ENCODE assay signal across 27 mouse cellular contexts in genomic region chr1:40624954-40625353, GRCm38 (mm10). TPM values are rescaled to one million over a fixed set of nuclear protein-coding genes. Genes with fewer than 3 reads are reported as not detected.
DNase-seq lines count a peak whose midpoint lies in the region; ATAC-seq lines count a peak whose summit lies in the region.
"Had no signal": no experiment of that assay in that cellular context is flagged by ENCODE, and none has a peak within 500 bp of the region (broad histone marks: within the 10 kb centered on the region; RNA-seq: fewer than 3 reads in every experiment).

No protein-coding gene starts in this region.

- no peak overlapping the region for H3K4me3 ChIP-seq in kidney, embryonic 15.5 days (replicated peaks)
- H3K4me3 ChIP-seq: embryonic facial prominence, embryonic 10.5 days; embryonic facial prominence, embryonic 12.5 days; forebrain, embryonic 13.5 days; forebrain, embryonic 15.5 days had no signal

- no peak overlapping the region for H3K4me2 ChIP-seq in kidney, embryonic 15.5 days
- H3K4me2 ChIP-seq: embryonic facial prominence, embryonic 12.5 days; forebrain, embryonic 13.5 days; forebrain, embryonic 15.5 days had no signal

- H3K27ac ChIP-seq in kidney, embryonic 15.5 days: no peak overlapping the region
- H3K27ac ChIP-seq: embryonic facial prominence, embryonic 10.5 days; embryonic facial prominence, embryonic 12.5 days; forebrain, embryonic 13.5 days; forebrain, embryonic 15.5 days had no signal

- ATAC-seq in kidney, embryonic 15.5 days (replicated peaks; ENCODE audit: low FRiP score): peak; percentile 82
- ATAC-seq: activated CD4-positive, CD25-positive, alpha-beta regulatory T cell, adult 4 months; CD4-positive, CD25-positive, alpha-beta regulatory T cell, adult 4 months; forebrain, embryonic 13.5 days; forebrain, embryonic 15.5 days; forebrain, postnatal 0 days; Patski had no signal

- peak; percentile 11 for DNase-seq in embryo, embryonic 10 days (ENCODE audit: low spot score)
- no peak for DNase-seq in embryo, embryonic 9.5 days (ENCODE audit: extremely low spot score)
- DNase-seq in heart, adult 11 months: peak; percentile 14
- DNase-seq in heart, postnatal 25 days (ENCODE audit: low spot score): no peak
- DNase-seq in kidney, adult 9 months: no peak
- DNase-seq: adrenal gland, adult 8-10 months; adrenal gland, postnatal 14 days; adrenal gland, postnatal 36 days; B cell, adult 2 months; cerebellum, adult 11-12 months; cerebellum, adult 2 months; cerebellum, adult 9-10 months; cerebellum, postnatal 10 days; cerebellum, postnatal 25 days; forebrain, postnatal 0 days had no signal

- H3K9ac ChIP-seq in kidney, embryonic 15.5 days: no peak overlapping the region
- H3K9ac ChIP-seq: embryonic facial prominence, embryonic 12.5 days; forebrain, embryonic 13.5 days; forebrain, embryonic 15.5 days; forebrain, postnatal 0 days had no signal

- 32% methylated on average over 3 of the region's 3 CpGs for WGBS in kidney, embryonic 15.5 days

- H3K27me3 ChIP-seq in kidney, embryonic 15.5 days: no peaks in the 10 kb centered on the region
- H3K27me3 ChIP-seq: CH12.LX; embryonic facial prominence, embryonic 12.5 days; forebrain, embryonic 13.5 days; forebrain, embryonic 15.5 days had no signal

- H3K4me1 ChIP-seq in kidney, embryonic 15.5 days: 0 out of 2 replicates have a peak, but pooled peaks cover 4% of the 10 kb centered on the region
- H3K4me1 ChIP-seq: embryonic facial prominence, embryonic 10.5 days; embryonic facial prominence, embryonic 12.5 days; forebrain, embryonic 13.5 days; forebrain, embryonic 15.5 days had no signal

- no peaks in the 10 kb centered on the region for H3K9me3 ChIP-seq in kidney, embryonic 15.5 days (replicated peaks)
- H3K9me3 ChIP-seq: embryonic facial prominence, embryonic 10.5 days; embryonic facial prominence, embryonic 12.5 days; forebrain, embryonic 13.5 days; forebrain, embryonic 15.5 days; G1E had no signal

- no peaks in the 10 kb centered on the region for H3K36me3 ChIP-seq in kidney, embryonic 15.5 days
- H3K36me3 ChIP-seq: embryonic facial prominence, embryonic 10.5 days; embryonic facial prominence, embryonic 12.5 days; forebrain, embryonic 15.5 days; G1E had no signal

- intact Hi-C loops in heart, postnatal 25 days (cut with DNase I): no loop called here

RNA-seq across cellular contexts. Expression of gene Slc9a4, which starts 45.1 kb away (rescaled TPM):
- not detected for total RNA-seq in heart, postnatal 25 days (2021)
- polyA plus RNA-seq in kidney, embryonic 15.5 days (2015; fragmentation: Nextera tagmentation; extraction: Ambion mirVana): 0.35 and 0.38 TPM in 2 replicates
- total RNA-seq: adrenal gland, adult 18-20 months; adrenal gland, adult 8-10 months; adrenal gland, postnatal 14 days; adrenal gland, postnatal 36 days; G1E had no signal
- polyA plus RNA-seq: activated CD4-positive, CD25-positive, alpha-beta regulatory T cell, adult 4 months; CD4-positive, CD25-positive, alpha-beta regulatory T cell, adult 4 months; embryonic facial prominence, embryonic 10.5 days; embryonic facial prominence, embryonic 12.5 days; forebrain, embryonic 11.5 days; forebrain, embryonic 13.5 days; forebrain, embryonic 15.5 days; G1E; Patski had no signal

RNA-seq across cellular contexts. Expression of gene Slc9a2, which starts 55.4 kb away (rescaled TPM):
- total RNA-seq in heart, postnatal 25 days (2021): 1 to 10 TPM; 1.0 to 1.2 TPM
- polyA plus RNA-seq in kidney, embryonic 15.5 days (2015; fragmentation: Nextera tagmentation; extraction: Ambion mirVana): 1.7 and 2.0 TPM in 2 replicates
- total RNA-seq: adrenal gland, postnatal 14 days; CH12.LX had no signal
- polyA plus RNA-seq: activated CD4-positive, CD25-positive, alpha-beta regulatory T cell, adult 4 months; CD4-positive, CD25-positive, alpha-beta regulatory T cell, adult 4 months; embryonic facial prominence, embryonic 10.5 days; forebrain, embryonic 11.5 days; G1E had no signal

Comparison
In these comparisons a context has a peak if more than half of its experiments do, and no peak if none do; other contexts are left out.
1. DNase-seq: peak in embryo, embryonic 10 days (single experiment) and heart, adult 11 months (single experiment); none in embryo, embryonic 9.5 days (single experiment), heart, postnatal 25 days (single experiment) and kidney, adult 9 months (single experiment).